Mouse (Mus musculus) lung, embryonic 16.5 days (tissue): ENCODE measurements around the gene Bid. TPM values are rescaled to one million over a fixed set of nuclear protein-coding genes. Genes with fewer than 3 reads are reported as not detected.

ENCODE experiments used
- ATAC-seq: fragments of 200-750 bp; cut with Nextera tagmentation; 2 replicates; pipeline ENCODE4 v1.8.0; 2017; ENCODE audit warnings: low read depth, mild to moderate bottlenecking, moderate library complexity
- H3K27ac ChIP-seq: fragments of 300-500 bp; sonication (generic); 2 replicates; pipeline ENCODE4 v1.5.1; 2014; ENCODE audit warnings: mild to moderate bottlenecking, control low read depth, low read length
- H3K27me3 ChIP-seq: fragments of 300-500 bp; sonication (generic); 2 replicates; pipeline ENCODE4 v1.6.1; 2014; ENCODE audit warnings: low read depth, low read length, mixed read lengths; ENCODE audit not compliant: control insufficient read depth, insufficient read depth
- H3K36me3 ChIP-seq: fragments of 300-500 bp; sonication (generic); 2 replicates; pipeline ENCODE4 v1.6.1; 2014; ENCODE audit warnings: low read length; ENCODE audit not compliant: control insufficient read depth, insufficient read depth
- H3K4me1 ChIP-seq: fragments of 300-500 bp; sonication (generic); replicated peaks from 2 replicates; pipeline ENCODE4 v1.6.1; 2014; ENCODE audit warnings: low read length, mixed read lengths; ENCODE audit not compliant: control insufficient read depth, insufficient read depth
- H3K4me2 ChIP-seq: fragments of 300-500 bp; sonication (generic); 2 replicates; pipeline ENCODE4 v1.6.1; 2014; ENCODE audit warnings: low read depth, low read length, control low read depth
- H3K4me3 ChIP-seq: fragments of 300-500 bp; sonication (generic); 2 replicates; pipeline ENCODE4 v1.5.1; 2014; ENCODE audit warnings: mild to moderate bottlenecking, low read length, control low read depth
- H3K9ac ChIP-seq: fragments of 300-500 bp; sonication (generic); 2 replicates; pipeline ENCODE4 v1.6.1; 2014; ENCODE audit warnings: low read length, control low read depth
- H3K9me3 ChIP-seq: fragments of 300-500 bp; sonication (generic); 2 replicates; pipeline ENCODE4 v1.6.1; 2016; ENCODE audit warnings: low read length; ENCODE audit not compliant: control insufficient read depth
- WGBS: fragments of 180-500 bp; shearing (Covaris S2); extraction: QIAGEN DNeasy Blood & Tissue Kit; methylation state at CpG from one replicate; pipeline ENCODE4 v1.1.7; 2014; 5-methylcytosine and 5-hydroxymethylcytosine counted together
- polyA plus RNA-seq: library from polyadenylated mRNA; unstranded; fragments of >200 nt; fragmentation: Nextera tagmentation; extraction: Ambion mirVana; gene quantifications from 2 replicates; pipeline ENCODE4 v1.2.1, GENCODE M21; 2015

Gene Bid
- polyA plus RNA-seq, 1 experiment from 2014 or later, result 15.2 TPM

GRCm38 (mm10) chr6:120939783-120940182 is 23.1 kb upstream of the Bid start:
- H3K4me1 ChIP-seq, result no peaks in the 10 kb centered on the region
- H3K9me3 ChIP-seq, result no peaks in the 10 kb centered on the region
- H3K9ac ChIP-seq, result no peak overlapping the region
- H3K36me3 ChIP-seq, result no peaks in the 10 kb centered on the region; the same call in 1 of the 2 replicates
- ATAC-seq, result no peak
- H3K27ac ChIP-seq, result no peak overlapping the region
- H3K4me2 ChIP-seq, result no peak overlapping the region
- WGBS, result 82% methylated on average over 3 of the region's 3 CpGs
- H3K4me3 ChIP-seq, result no peak overlapping the region
- no peaks in the 10 kb centered on the region for H3K27me3 ChIP-seq

- Histone ChIP-seq H3K4me1 (no peaks in the 10 kb centered on the region), H3K36me3 (no peaks in the 10 kb centered on the region; the same call in 1 of the 2 replicates), H3K27ac (no peak overlapping the region), H3K4me3 (no peak overlapping the region), H3K4me2 (no peak overlapping the region), H3K27me3 (no peaks in the 10 kb centered on the region), H3K9me3 (no peaks in the 10 kb centered on the region), H3K9ac (no peak overlapping the region)
- ATAC-seq, result no peak
- 84% methylated on average over 12 of the region's 12 CpGs for WGBS
Observed at GRCm38 (mm10) chr6:120938763-120939450, 22.3 kb upstream of the Bid start.

- Histone ChIP-seq H3K4me1 (no peaks in the 10 kb centered on the region), H3K36me3 (peaks cover 4% of the 10 kb centered on the region; the same call in 1 of the 2 replicates), H3K9ac (no peak overlapping the region), H3K4me2 (no peak overlapping the region), H3K27ac (no peak overlapping the region), H3K9me3 (no peaks in the 10 kb centered on the region), H3K4me3 (no peak overlapping the region), H3K27me3 (no peaks in the 10 kb centered on the region)
- WGBS, result 79% methylated on average over 11 of the region's 11 CpGs
- ATAC-seq, result no peak
Observed at GRCm38 (mm10) chr6:120937999-120938608, 21.5 kb upstream of the Bid start.

- no peaks in the 10 kb centered on the region for H3K9me3 ChIP-seq
- ATAC-seq, result no peak
- WGBS, result 79% methylated on average over 16 of the region's 16 CpGs
Observed at GRCm38 (mm10) chr6:120937104-120937617, 20.5 kb upstream of the Bid start.

GRCm38 (mm10) chr6:120934176-120934575 is 17.5 kb upstream of the Bid start:
- H3K27me3 ChIP-seq, result no peaks in the 10 kb centered on the region
- peaks cover 8% of the 10 kb centered on the region for H3K36me3 ChIP-seq
- no peak overlapping the region for H3K27ac ChIP-seq
- H3K9me3 ChIP-seq, result no peaks in the 10 kb centered on the region
- H3K4me1 ChIP-seq, result no peaks in the 10 kb centered on the region
- H3K4me3 ChIP-seq, result no peak overlapping the region
- ATAC-seq, result no peak
- H3K9ac ChIP-seq, result no peak overlapping the region
- H3K4me2 ChIP-seq, result no peak overlapping the region
- 67% methylated on average over 4 of the region's 4 CpGs for WGBS

More at GRCm38 (mm10) chr6:120937104-120937617, 20.5 kb upstream of the Bid start:
- H3K27me3 ChIP-seq, result no peaks in the 10 kb centered on the region
- no peak overlapping the region for H3K27ac ChIP-seq
- H3K36me3 ChIP-seq, result peaks cover 8% of the 10 kb centered on the region
- no peak overlapping the region for H3K4me3 ChIP-seq
- no peak overlapping the region for H3K9ac ChIP-seq
- no peak overlapping the region for H3K4me2 ChIP-seq
- H3K4me1 ChIP-seq, result no peaks in the 10 kb centered on the region

GRCm38 (mm10) chr6:120933670-120934069 is 17.0 kb upstream of the Bid start:
- H3K4me2 ChIP-seq, result no peak overlapping the region
- WGBS, result 82% methylated on average over 7 of the region's 7 CpGs
- no peak overlapping the region for H3K9ac ChIP-seq
- no peak overlapping the region for H3K27ac ChIP-seq
- no peak overlapping the region for H3K4me3 ChIP-seq
- no peaks in the 10 kb centered on the region for H3K4me1 ChIP-seq
- no peaks in the 10 kb centered on the region for H3K9me3 ChIP-seq
- no peak for ATAC-seq
- no peaks in the 10 kb centered on the region for H3K27me3 ChIP-seq
- H3K36me3 ChIP-seq, result peaks cover 8% of the 10 kb centered on the region

- 78% methylated on average over 12 of the region's 12 CpGs for WGBS
- no peak overlapping the region for H3K4me2 ChIP-seq
- no peak overlapping the region for H3K27ac ChIP-seq
Observed at GRCm38 (mm10) chr6:120932597-120932996, 15.9 kb upstream of the Bid start.

GRCm38 (mm10) chr6:120930450-120931306 is 14.0 kb upstream of the Bid start:
- no peak overlapping the region for H3K4me2 ChIP-seq
- H3K27ac ChIP-seq, result no peak overlapping the region
- H3K9ac ChIP-seq, result no peak overlapping the region
- ATAC-seq, result no peak; the same call in 1 of the 2 replicates
- no peaks in the 10 kb centered on the region for H3K27me3 ChIP-seq
- H3K4me3 ChIP-seq, result no peak overlapping the region
- H3K9me3 ChIP-seq, result no peaks in the 10 kb centered on the region
- peaks cover 8% of the 10 kb centered on the region for H3K36me3 ChIP-seq
- whole genome bisulfite sequencing, result 70% methylated on average over 6 of the region's 6 CpGs
- H3K4me1 ChIP-seq, result no peaks in the 10 kb centered on the region

More at GRCm38 (mm10) chr6:120932597-120932996, 15.9 kb upstream of the Bid start:
- ATAC-seq, result no peak
- no peaks in the 10 kb centered on the region for H3K4me1 ChIP-seq
- H3K27me3 ChIP-seq, result no peaks in the 10 kb centered on the region
- H3K9ac ChIP-seq, result no peak overlapping the region
- no peak overlapping the region for H3K4me3 ChIP-seq
- no peaks in the 10 kb centered on the region for H3K9me3 ChIP-seq
- peaks cover 8% of the 10 kb centered on the region for H3K36me3 ChIP-seq

- WGBS, result 38% methylated on average over 1 of the region's 1 CpGs
- Histone ChIP-seq H3K36me3 (peaks cover 8% of the 10 kb centered on the region), H3K27ac (no peak overlapping the region)
Observed at GRCm38 (mm10) chr6:120929421-120929820, 12.8 kb upstream of the Bid start.

More at GRCm38 (mm10) chr6:120929421-120929820, 12.8 kb upstream of the Bid start:
- H3K4me2 ChIP-seq, result no peak overlapping the region
- H3K9me3 ChIP-seq, result no peaks in the 10 kb centered on the region
- ATAC-seq, result no peak
- no peak overlapping the region for H3K9ac ChIP-seq
- no peaks in the 10 kb centered on the region for H3K4me1 ChIP-seq
- no peak overlapping the region for H3K4me3 ChIP-seq
- no peaks in the 10 kb centered on the region for H3K27me3 ChIP-seq
